Mouse (Mus musculus): ENCODE measurements around the gene Vps37b.

Gene Vps37b

GRCm38 (mm10) chr5:124004356-124005150 is 27.5 kb downstream of the Vps37b start:
- in situ Hi-C loops (cut with MboI, MseI), result loop anchor here (5.0 kb wide), 1 partner anchor 78 kb away; no protein-coding TSS in a partner anchor

- in situ Hi-C loops (cut with MboI, MseI), result loop anchor here (5.0 kb wide), 1 partner anchor 79 kb away; no protein-coding TSS in a partner anchor
Observed at GRCm38 (mm10) chr5:124003375-124003774, 28.7 kb downstream of the Vps37b start.

- in situ Hi-C loops (cut with MboI, MseI), result loop anchor here (5.0 kb wide), 1 partner anchor 79 kb away; no protein-coding TSS in a partner anchor
Observed at GRCm38 (mm10) chr5:124002876-124003275, 29.2 kb downstream of the Vps37b start.

GRCm38 (mm10) chr5:124001274-124001673 is 30.8 kb downstream of the Vps37b start:
- in situ Hi-C loops (cut with MboI, MseI), result loop anchor here (5.0 kb wide), 1 partner anchor 81 kb away; no protein-coding TSS in a partner anchor

GRCm38 (mm10) chr5:124000824-124001223 is 31.2 kb downstream of the Vps37b start:
- in situ Hi-C loops (cut with MboI, MseI), result loop anchor here (5.0 kb wide), 1 partner anchor 81 kb away; no protein-coding TSS in a partner anchor

- in situ Hi-C loops (cut with MboI, MseI), result loop anchor here (10.0 kb wide), 1 partner anchor 54 kb away; no protein-coding TSS in a partner anchor
Observed at GRCm38 (mm10) chr5:123998370-123998769, 33.7 kb downstream of the Vps37b start.

GRCm38 (mm10) chr5:123997811-123998210 is 34.3 kb downstream of the Vps37b start:
- in situ Hi-C loops (cut with MboI, MseI), result loop anchor here (10.0 kb wide), 1 partner anchor 53 kb away; no protein-coding TSS in a partner anchor

GRCm38 (mm10) chr5:123997211-123997751 is 34.8 kb downstream of the Vps37b start:
- in situ Hi-C loops (cut with MboI, MseI), result loop anchor here (10.0 kb wide), 1 partner anchor 52 kb away; no protein-coding TSS in a partner anchor

- in situ Hi-C loops (cut with MboI, MseI), result loop anchor here (10.0 kb wide), 1 partner anchor 52 kb away; no protein-coding TSS in a partner anchor
Observed at GRCm38 (mm10) chr5:123996695-123997094, 35.4 kb downstream of the Vps37b start.

- in situ Hi-C loops (cut with MboI, MseI), result loop anchor here (10.0 kb wide), 1 partner anchor 51 kb away; no protein-coding TSS in a partner anchor
Observed at GRCm38 (mm10) chr5:123996194-123996593, 35.9 kb downstream of the Vps37b start.

GRCm38 (mm10) chr5:123995388-123995787 is 36.7 kb downstream of the Vps37b start:
- in situ Hi-C loops (cut with MboI, MseI), result loop anchor here (10.0 kb wide), 1 partner anchor 51 kb away; no protein-coding TSS in a partner anchor

- in situ Hi-C loops (cut with MboI, MseI), result loop anchor here (10.0 kb wide), 1 partner anchor 50 kb away; no protein-coding TSS in a partner anchor
Observed at GRCm38 (mm10) chr5:123994468-123994867, 37.6 kb downstream of the Vps37b start.

- in situ Hi-C loops (cut with MboI, MseI), result loop anchor here (10.0 kb wide), 1 partner anchor 49 kb away; no protein-coding TSS in a partner anchor
Observed at GRCm38 (mm10) chr5:123993263-123994036, 38.6 kb downstream of the Vps37b start.

- in situ Hi-C loops (cut with MboI, MseI), result loop anchor here (10.0 kb wide), 1 partner anchor 48 kb away; no protein-coding TSS in a partner anchor
Observed at GRCm38 (mm10) chr5:123992794-123993193, 39.3 kb downstream of the Vps37b start.

GRCm38 (mm10) chr5:123992193-123992637 is 39.9 kb downstream of the Vps37b start:
- in situ Hi-C loops (cut with MboI, MseI), result loop anchor here (10.0 kb wide), 1 partner anchor 47 kb away; no protein-coding TSS in a partner anchor

- in situ Hi-C loops (cut with MboI, MseI), result loop anchor here (10.0 kb wide), 1 partner anchor 47 kb away; no protein-coding TSS in a partner anchor
Observed at GRCm38 (mm10) chr5:123991321-123991720, 40.7 kb downstream of the Vps37b start.

GRCm38 (mm10) chr5:123989941-123990885 is 41.9 kb downstream of the Vps37b start:
- in situ Hi-C loops (cut with MboI, MseI), result loop anchor here (10.0 kb wide), 1 partner anchor 45 kb away; no protein-coding TSS in a partner anchor

GRCm38 (mm10) chr5:123987511-123987910 is 44.6 kb downstream of the Vps37b start:
- in situ Hi-C loops (cut with MboI, MseI), result no loop called here

GRCm38 (mm10) chr5:123986925-123987324 is 45.1 kb downstream of the Vps37b start:
- in situ Hi-C loops (cut with MboI, MseI), result no loop called here

- in situ Hi-C loops (cut with MboI, MseI), result no loop called here
Observed at GRCm38 (mm10) chr5:123985434-123985833, 46.6 kb downstream of the Vps37b start.
